Mouse (Mus musculus) hindbrain, embryonic 16.5 days (tissue): ENCODE measurements at regions not wholly inside any gene's neighbourhood (a gene's known extent, or its start where the extent isn't known, plus 50 kb on each side); places are given as distances from the start of the nearest gene placed in this dataset.

Experiments used
- ATAC-seq: fragments of 200-750 bp; cut with Nextera tagmentation; 2 replicates; pipeline ENCODE4 v1.8.0; 2017; ENCODE audit warnings: moderate TSS enrichment, moderate library complexity
- H3K27ac ChIP-seq: fragments of 300-500 bp; sonication (generic); 2 replicates; pipeline ENCODE4 v1.5.1; 2014; ENCODE audit warnings: low read depth, mild to moderate bottlenecking, control low read depth, low read length, moderate library complexity
- H3K27me3 ChIP-seq: fragments of 300-500 bp; sonication (generic); replicated peaks from 2 replicates; pipeline ENCODE4 v1.6.1; 2014; ENCODE audit warnings: low read length; ENCODE audit not compliant: control insufficient read depth, insufficient read depth
- H3K36me3 ChIP-seq: fragments of 300-500 bp; sonication (generic); 2 replicates; pipeline ENCODE4 v1.6.1; 2014; ENCODE audit warnings: mild to moderate bottlenecking, low read length, moderate library complexity, mixed read lengths; ENCODE audit not compliant: control insufficient read depth, insufficient read depth
- H3K4me1 ChIP-seq: fragments of 300-500 bp; sonication (generic); 2 replicates; pipeline ENCODE4 v1.6.1; 2014; ENCODE audit warnings: low read depth, low read length; ENCODE audit not compliant: control insufficient read depth, insufficient read depth
- H3K4me2 ChIP-seq: fragments of 300-500 bp; sonication (generic); 2 replicates; pipeline ENCODE4 v1.6.1; 2014; ENCODE audit warnings: mild to moderate bottlenecking, low read length, control low read depth, moderate library complexity
- H3K4me3 ChIP-seq: fragments of 300-500 bp; sonication (generic); 2 replicates; pipeline ENCODE4 v1.5.1; 2014; ENCODE audit warnings: mild to moderate bottlenecking, low read length, control low read depth, moderate library complexity
- H3K9ac ChIP-seq: fragments of 300-500 bp; sonication (generic); 2 replicates; pipeline ENCODE4 v1.6.1; 2014; ENCODE audit warnings: low read depth, mild to moderate bottlenecking, control low read depth, low read length, moderate library complexity
- H3K9me3 ChIP-seq: fragments of 300-500 bp; sonication (generic); 2 replicates; pipeline ENCODE4 v1.6.1; 2014; ENCODE audit warnings: mild to moderate bottlenecking, low read length, moderate library complexity; ENCODE audit not compliant: control insufficient read depth
- WGBS: fragments of 180-500 bp; shearing (Covaris S2); extraction: QIAGEN DNeasy Blood & Tissue Kit; methylation state at CpG from one replicate; pipeline ENCODE4 v1.1.7; 2014; 5-methylcytosine and 5-hydroxymethylcytosine counted together

GRCm38 (mm10) chr13:118513961-118514360 lies 126.9 kb upstream of the Mrps30 start:
- no peak overlapping the region for H3K4me2 ChIP-seq
- no peaks in the 10 kb centered on the region for H3K9me3 ChIP-seq
- WGBS, result 91% methylated on average over 2 of the region's 2 CpGs
- ATAC-seq, result no peak
- no peaks in the 10 kb centered on the region for H3K4me1 ChIP-seq
- no peaks in the 10 kb centered on the region for H3K27me3 ChIP-seq
- no peak overlapping the region for H3K27ac ChIP-seq
- H3K36me3 ChIP-seq, result no peaks in the 10 kb centered on the region
- H3K4me3 ChIP-seq, result no peak overlapping the region
- no peak overlapping the region for H3K9ac ChIP-seq

DNA sequence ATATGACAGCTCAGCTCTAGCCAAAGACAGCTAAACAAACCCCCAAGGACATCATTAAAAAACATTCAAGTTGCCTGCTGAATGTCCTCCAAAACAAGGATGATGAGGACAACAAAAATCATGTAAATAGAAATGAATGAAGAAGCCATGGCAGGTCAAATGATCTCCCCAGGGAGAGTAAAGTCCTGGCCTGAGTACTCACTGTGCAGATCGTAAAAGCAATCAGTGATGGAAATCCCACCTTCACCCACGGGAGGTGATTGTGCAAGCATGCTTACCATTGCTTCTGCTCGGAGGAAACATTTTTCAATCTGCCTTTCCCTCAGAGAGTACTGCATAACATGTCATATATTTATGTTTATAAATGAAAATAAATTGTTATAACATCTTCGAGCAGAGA lies 119.1 kb upstream of the Mrps30 start:
- WGBS, result 70% methylated on average over 4 of the region's 4 CpGs
- no peaks in the 10 kb centered on the region for H3K36me3 ChIP-seq
- H3K4me3 ChIP-seq, result no peak overlapping the region
- no peak overlapping the region for H3K27ac ChIP-seq
- no peaks in the 10 kb centered on the region for H3K27me3 ChIP-seq
- no peaks in the 10 kb centered on the region for H3K4me1 ChIP-seq
- ATAC-seq, result no peak
- H3K9ac ChIP-seq, result no peak overlapping the region
- no peak overlapping the region for H3K4me2 ChIP-seq
- no peaks in the 10 kb centered on the region for H3K9me3 ChIP-seq

GRCm38 (mm10) chr13:118490610-118491009 lies 103.6 kb upstream of the Mrps30 start:
- Histone ChIP-seq H3K27me3 (no peaks in the 10 kb centered on the region), H3K4me1 (no peaks in the 10 kb centered on the region), H3K9me3 (no peaks in the 10 kb centered on the region), H3K36me3 (no peaks in the 10 kb centered on the region), H3K9ac (no peak overlapping the region), H3K4me3 (no peak overlapping the region), H3K27ac (no peak overlapping the region), H3K4me2 (no peak overlapping the region)
- ATAC-seq, result peak; percentile 76; the same call in 1 of the 2 replicates
- 62% methylated on average over 3 of the region's 3 CpGs for WGBS

GRCm38 (mm10) chr13:118483031-118483430 lies 96.0 kb upstream of the Mrps30 start:
- no peak overlapping the region for H3K27ac ChIP-seq
- H3K4me2 ChIP-seq, result no peak overlapping the region
- no peaks in the 10 kb centered on the region for H3K27me3 ChIP-seq
- H3K9ac ChIP-seq, result no peak overlapping the region
- ATAC-seq, result no peak
- no peaks in the 10 kb centered on the region for H3K4me1 ChIP-seq
- WGBS, result 73% methylated on average over 8 of the region's 8 CpGs
- H3K36me3 ChIP-seq, result no peaks in the 10 kb centered on the region
- no peak overlapping the region for H3K4me3 ChIP-seq
- no peaks in the 10 kb centered on the region for H3K9me3 ChIP-seq

GRCm38 (mm10) chr13:118480237-118480636 lies 93.2 kb upstream of the Mrps30 start:
- WGBS, result 88% methylated on average over 1 of the region's 1 CpGs

DNA sequence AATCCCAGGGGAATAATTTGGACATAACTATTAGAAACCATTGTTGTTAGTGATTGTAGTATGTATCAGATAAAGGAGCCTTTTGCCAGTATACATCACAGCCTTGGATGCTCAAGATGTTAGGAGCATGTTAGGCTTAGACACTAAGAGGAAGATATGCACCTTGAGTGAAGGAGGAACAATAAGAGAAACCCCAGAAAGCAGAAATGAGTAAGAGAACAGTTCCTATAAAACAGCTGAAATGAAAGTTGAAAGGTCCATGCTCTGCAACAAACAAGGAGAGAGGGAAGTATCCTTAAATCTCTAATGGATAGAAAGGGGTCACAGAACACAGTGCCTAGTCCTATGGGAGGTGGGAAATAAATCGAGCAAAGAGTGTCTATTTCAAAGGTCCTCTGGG lies 91.4 kb upstream of the Mrps30 start:
- H3K27ac ChIP-seq, result no peak overlapping the region
- no peak overlapping the region for H3K9ac ChIP-seq
- no peaks in the 10 kb centered on the region for H3K27me3 ChIP-seq
- no peaks in the 10 kb centered on the region for H3K9me3 ChIP-seq
- WGBS, result 73% methylated on average over 1 of the region's 1 CpGs
- H3K36me3 ChIP-seq, result no peaks in the 10 kb centered on the region
- no peaks in the 10 kb centered on the region for H3K4me1 ChIP-seq
- H3K4me2 ChIP-seq, result no peak overlapping the region
- H3K4me3 ChIP-seq, result no peak overlapping the region
- ATAC-seq, result no peak

More at GRCm38 (mm10) chr13:118480237-118480636, 93.2 kb upstream of the Mrps30 start:
- Histone ChIP-seq H3K27me3 (no peaks in the 10 kb centered on the region), H3K36me3 (no peaks in the 10 kb centered on the region), H3K9ac (no peak overlapping the region), H3K4me3 (no peak overlapping the region), H3K27ac (no peak overlapping the region), H3K4me2 (no peak overlapping the region), H3K4me1 (no peaks in the 10 kb centered on the region), H3K9me3 (no peaks in the 10 kb centered on the region)
- ATAC-seq, result no peak

GRCm38 (mm10) chr13:118472578-118472977 lies 85.5 kb upstream of the Mrps30 start:
- WGBS, result 86% methylated on average over 7 of the region's 7 CpGs
- no peak overlapping the region for H3K4me2 ChIP-seq
- H3K9me3 ChIP-seq, result no peaks in the 10 kb centered on the region
- no peak overlapping the region for H3K27ac ChIP-seq
- H3K36me3 ChIP-seq, result no peaks in the 10 kb centered on the region
- H3K27me3 ChIP-seq, result no peaks in the 10 kb centered on the region
- no peaks in the 10 kb centered on the region for H3K4me1 ChIP-seq
- H3K9ac ChIP-seq, result no peak overlapping the region
- no peak for ATAC-seq
- H3K4me3 ChIP-seq, result no peak overlapping the region

DNA sequence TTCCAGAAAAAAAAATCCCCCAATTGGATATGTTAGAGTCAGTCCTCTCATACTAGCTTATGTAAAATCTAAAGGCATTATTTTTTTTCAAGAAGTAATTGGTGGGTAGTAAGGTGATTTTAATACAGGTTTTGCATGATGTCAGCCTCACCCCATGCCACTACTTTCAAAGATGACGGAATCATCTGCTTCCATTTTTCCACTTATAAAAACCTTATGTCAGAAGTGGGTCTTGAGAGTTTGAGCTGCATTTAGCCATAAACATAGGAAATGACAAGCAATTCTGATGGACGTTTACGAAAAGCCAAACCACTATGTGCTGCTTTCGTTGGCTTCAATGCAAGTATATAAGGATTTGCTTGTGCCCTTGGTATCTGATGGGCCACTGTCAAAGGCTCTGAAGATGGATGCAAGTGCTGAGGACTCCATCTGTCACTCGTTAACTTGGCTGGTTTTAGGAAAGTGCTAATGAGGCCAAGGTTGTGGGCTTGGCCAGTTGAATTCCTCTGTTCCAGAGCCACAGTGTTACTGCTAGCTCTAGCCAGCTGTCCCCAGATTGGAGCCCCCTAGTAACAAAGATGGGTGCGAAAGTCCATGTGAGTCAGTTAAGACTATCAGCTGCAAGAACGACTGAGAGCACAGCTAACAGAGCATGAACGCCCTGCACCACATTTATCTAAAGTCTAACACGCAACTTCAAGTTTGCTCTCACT lies 72.8 kb upstream of the Mrps30 start:
- H3K4me2 ChIP-seq, result no peak overlapping the region

DNA sequence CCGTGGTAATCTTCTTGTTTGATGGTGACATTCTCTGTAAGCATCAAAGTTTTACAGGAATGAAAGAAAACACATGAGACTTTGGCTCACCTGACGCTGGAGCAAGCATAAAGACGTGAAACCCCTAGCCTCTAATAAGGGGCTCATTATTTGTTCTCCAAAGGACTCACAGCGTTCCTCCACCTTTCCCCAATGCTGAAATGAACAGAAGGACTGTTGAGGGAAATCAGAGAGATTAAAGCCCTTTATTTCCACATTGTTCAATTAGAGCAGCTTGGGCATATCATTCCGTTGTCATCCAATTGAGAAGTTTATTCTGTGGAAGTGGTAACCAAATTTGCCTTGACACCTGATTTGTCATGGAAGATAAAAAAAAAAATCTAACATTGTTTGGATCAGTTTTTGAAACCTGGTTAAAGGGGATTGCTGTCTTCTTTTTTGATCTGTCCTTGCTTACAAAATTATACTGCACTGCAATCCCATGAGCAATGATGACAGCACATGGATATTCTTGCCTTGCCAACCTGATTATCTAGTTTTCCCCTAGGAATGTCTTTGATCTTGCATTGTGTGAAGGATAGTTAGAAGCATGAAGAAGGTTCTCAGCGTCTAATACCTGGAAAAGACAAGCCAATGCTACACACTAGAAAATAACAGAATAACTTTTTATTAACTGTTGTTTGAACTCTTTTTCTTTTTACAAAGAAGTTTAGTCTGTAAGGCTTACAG lies 62.1 kb upstream of the Mrps30 start:
- Histone ChIP-seq H3K4me1 (no peaks in the 10 kb centered on the region), H3K9me3 (no peaks in the 10 kb centered on the region), H3K4me2 (no peak overlapping the region), H3K4me3 (no peak overlapping the region), H3K27me3 (no peaks in the 10 kb centered on the region), H3K36me3 (no peaks in the 10 kb centered on the region), H3K9ac (no peak overlapping the region), H3K27ac (no peak overlapping the region)
- 61% methylated on average over 6 of the region's 6 CpGs for WGBS
- no peak for ATAC-seq

More for the DNA sequence above, 72.8 kb upstream of the Mrps30 start:
- no peaks in the 10 kb centered on the region for H3K36me3 ChIP-seq
- WGBS, result 88% methylated on average over 9 of the region's 9 CpGs
- H3K4me1 ChIP-seq, result no peaks in the 10 kb centered on the region
- no peak overlapping the region for H3K4me3 ChIP-seq
- no peaks in the 10 kb centered on the region for H3K9me3 ChIP-seq
- no peak overlapping the region for H3K27ac ChIP-seq
- ATAC-seq, result no peak
- no peak overlapping the region for H3K9ac ChIP-seq
- H3K27me3 ChIP-seq, result no peaks in the 10 kb centered on the region
